ENCODE assay signal across 8 mouse cellular contexts in genomic region chr13:21750159-21751017, GRCm38 (mm10). TPM values are rescaled to one million over a fixed set of nuclear protein-coding genes. Genes with fewer than 3 reads are reported as not detected.
DNase-seq lines count a peak whose midpoint lies in the region; ATAC-seq and TF ChIP-seq lines count a peak whose summit lies in the region.
"Not testable (repeated sequence)": the region's sequence is repeated elsewhere in the genome, so short reads cannot be mapped to it uniquely, and the experiment has no call there.

Gene Hist1h4k (minus strand): TSS chr13:21750505.

- H3K4me1 ChIP-seq in G1E (ENCODE audit: insufficient read depth, low read depth, low read length), result peaks cover 46% of the 10 kb centered on the region
- peaks cover 18% of the 10 kb centered on the region for H3K4me1 ChIP-seq in forebrain, postnatal 0 days (ENCODE audit: insufficient read depth)
- H3K4me1 ChIP-seq in neural tube, embryonic 14.5 days (ENCODE audit: control insufficient read depth, insufficient read depth, low read length), result peaks cover 33% of the 10 kb centered on the region

- TF ChIP-seq CTCF in G1E (IDR thresholded peaks at IDR 0.05; ENCODE audit: low read depth, low read length); forebrain, postnatal 0 days (IDR thresholded peaks at IDR 0.05; ENCODE audit: low read depth): not testable (repeated sequence)

- peak within 1 kb of the TSS; percentile 68 for H3K4me3 ChIP-seq in G1E (ENCODE audit: low read depth, low read length)
- peak within 1 kb of the TSS; percentile 55 for H3K4me3 ChIP-seq in forebrain, postnatal 0 days (ENCODE audit: low read depth, low read length)
- peak within 1 kb of the TSS; percentile 54 for H3K4me3 ChIP-seq in neural tube, embryonic 14.5 days (ENCODE audit: low read depth, low read length)

- H3K36me3 ChIP-seq in G1E (replicated peaks); forebrain, postnatal 0 days (ENCODE audit: insufficient read depth); neural tube, embryonic 14.5 days (ENCODE audit: control insufficient read depth, insufficient read depth, low read length): not testable (repeated sequence)

- ATAC-seq in G1E (ENCODE audit: extremely low read depth, insufficient number of reproducible peaks, low FRiP score, poor library complexity, severe bottlenecking), result peak; percentile 41; the same call in 1 of the 2 replicates
- peak; percentile 81 for ATAC-seq in forebrain, postnatal 0 days
- peak; percentile 88 for ATAC-seq in neural tube, embryonic 14.5 days (ENCODE audit: low read depth)

- H3K27me3 ChIP-seq in G1E (ENCODE audit: insufficient read depth, low read length); forebrain, postnatal 0 days (ENCODE audit: insufficient read depth, low read length); neural tube, embryonic 14.5 days (ENCODE audit: control insufficient read depth, insufficient read depth, low read length): not testable (repeated sequence)

- H3K9me3 ChIP-seq in G1E (replicated peaks); forebrain, postnatal 0 days (ENCODE audit: low read length); neural tube, embryonic 14.5 days (ENCODE audit: control insufficient read depth, low read length): not testable (repeated sequence)

- H3K9ac ChIP-seq in forebrain, postnatal 0 days, result peak within 1 kb of the TSS; percentile 64
- H3K9ac ChIP-seq in neural tube, embryonic 14.5 days (replicated peaks; ENCODE audit: low read depth, low read length), result peak within 1 kb of the TSS; percentile 39

- peak; percentile 25 for DNase-seq in G1E (ENCODE audit: low spot score)
- DNase-seq in cerebellum, adult 18-20 months, result peak; percentile 92 to 94
- peak; percentile 95 for DNase-seq in forebrain, postnatal 0 days
- peak; percentile 87 for DNase-seq in heart, postnatal 36 days
- DNase-seq in layer of hippocampus, adult 18-20 months (ENCODE audit: low spot score in 2 of 2), result peak; percentile 89 to 93
- DNase-seq in lung, adult 18-20 months, result peak; percentile 78 to 84
- DNase-seq in testis, postnatal 10 days (ENCODE audit: low spot score), result peak; percentile 92

- peak within 1 kb of the TSS; percentile 72 for H3K4me2 ChIP-seq in forebrain, postnatal 0 days (ENCODE audit: low read depth)
- H3K4me2 ChIP-seq in neural tube, embryonic 14.5 days (ENCODE audit: low read depth, low read length), result peak within 1 kb of the TSS; percentile 91

- WGBS in forebrain, postnatal 0 days, result under 1% methylated on average over 42 of the region's 56 CpGs
- whole genome bisulfite sequencing in neural tube, embryonic 14.5 days, result under 1% methylated on average over 42 of the region's 56 CpGs

- H3K27ac ChIP-seq in forebrain, postnatal 0 days (ENCODE audit: low read depth, low read length), result peak within 1 kb of the TSS; percentile 71
- H3K27ac ChIP-seq in neural tube, embryonic 14.5 days (ENCODE audit: low read depth, low read length), result peak within 1 kb of the TSS; percentile 80

- intact Hi-C loops in heart, postnatal 36 days (cut with DNase I), result loop anchor here (1.0 kb wide), 1 partner anchor 16 kb away; no protein-coding TSS in a partner anchor

RNA-seq across cellular contexts. Expression of gene Hist1h4k, which starts in this region (rescaled TPM):
- total RNA-seq in G1E (2014; fragmentation: Nextera tagmentation), result 1,076 and 1,147 TPM in 2 replicates
- 4,982 and 5,364 TPM in 2 replicates for total RNA-seq in G1E (2017)
- polyA plus RNA-seq in G1E (2012), result 12.1 and 66.9 TPM in 2 replicates
- 635 and 850 TPM in 2 replicates for total RNA-seq in forebrain, postnatal 0 days (2014; rRNA removed)
- not detected in 2 replicates for polyA plus RNA-seq in forebrain, postnatal 0 days (2015; fragmentation: Nextera tagmentation; extraction: Ambion mirVana)
- total RNA-seq in heart, postnatal 36 days (2021), result 10 to 100 TPM; 52.5 to 54.1 TPM
- 100 to 1,000 TPM; 282 to 318 TPM for total RNA-seq in layer of hippocampus, adult 18-20 months (2021)
- polyA plus RNA-seq in neural tube, embryonic 14.5 days (2014; fragmentation: Nextera tagmentation; extraction: Ambion mirVana), result 1.2 TPM in 1 of 2 replicates, not detected in the other

Comparison
In these comparisons a context has a peak if more than half of its experiments do, and no peak if none do; other contexts are left out.
1. Peak in every context shown above with its lines: DNase-seq, ATAC-seq, H3K4me3 ChIP-seq and H3K27ac ChIP-seq.
2. RNA of gene Hist1h4k (total RNA-seq): 1,076 to 5,364 TPM in G1E, 635 to 850 TPM in forebrain, postnatal 0 days and 282 to 318 TPM in layer of hippocampus, adult 18-20 months; 52.5 to 54.1 TPM in heart, postnatal 36 days; every median in the first group is over 4 times any median in the second.
3. DNase-seq: peak in every context shown above with its lines; median percentile 95 in forebrain, postnatal 0 days; 93 in cerebellum, adult 18-20 months; 92 in testis, postnatal 10 days; 91 in layer of hippocampus, adult 18-20 months; 87 in heart, postnatal 36 days; 81 in lung, adult 18-20 months; 25 in G1E.